Mouse (Mus musculus): ENCODE measurements at regions not wholly inside any gene's neighbourhood (a gene's known extent, or its start where the extent isn't known, plus 50 kb on each side); places are given as distances from the start of the nearest gene placed in this dataset.

DNA sequence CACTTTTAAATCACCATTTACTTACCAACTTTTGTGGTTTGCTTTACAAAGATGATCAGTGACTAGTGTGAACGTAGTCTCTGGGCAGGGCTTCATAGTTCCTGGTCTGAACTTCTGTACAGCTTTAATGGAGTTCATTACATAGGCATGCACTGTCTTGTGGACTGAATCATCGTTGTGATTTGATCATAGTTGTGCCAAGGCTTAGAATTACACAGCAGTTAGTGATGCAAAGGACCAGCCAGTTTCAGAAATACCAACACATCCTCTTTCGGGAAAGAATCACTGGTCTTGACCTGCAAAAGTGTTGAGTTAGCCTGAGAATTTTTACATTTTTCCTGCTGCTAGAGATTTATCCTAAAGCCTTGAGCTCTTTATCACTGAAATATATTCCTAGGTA, 222.3 kb upstream of the Marcks start:
- H3K27me3 ChIP-seq (ENCODE audit: control insufficient read depth in 1 of 2, insufficient read depth in 2 of 2, low read length in 2 of 2) = no peaks in the 10 kb centered on the region
- TF ChIP-seq MXI1 (IDR thresholded peaks at IDR 0.05; ENCODE audit: low read depth, low read length) = no peak
- TF ChIP-seq USF1 (IDR thresholded peaks at IDR 0.05; ENCODE audit: low read depth, low read length) = no peak
- TF ChIP-seq JUND (IDR thresholded peaks at IDR 0.05; ENCODE audit: low read depth, low read length) = no peak
- no peak for TF ChIP-seq ZNF384 (IDR thresholded peaks at IDR 0.05; ENCODE audit: low read depth, low read length)
- TF ChIP-seq TAL1 (IDR thresholded peaks at IDR 0.05; ENCODE audit: low read length) = no peak
- no peak for TF ChIP-seq ZMIZ1 (IDR thresholded peaks at IDR 0.05; ENCODE audit: low read depth, low read length)
- TF ChIP-seq E2F4 (IDR thresholded peaks at IDR 0.05; ENCODE audit: borderline replicate concordance, low read depth, low read length) = no peak
- no peak for TF ChIP-seq SMC3 (IDR thresholded peaks at IDR 0.05; ENCODE audit: low read depth, low read length)
- no peak for TF ChIP-seq MAX (IDR thresholded peaks at IDR 0.05; ENCODE audit: low read length)
- TF ChIP-seq POLR2AphosphoS2 (IDR thresholded peaks at IDR 0.05; ENCODE audit: low read length) = no peak
- TF ChIP-seq SIN3A (IDR thresholded peaks at IDR 0.05; ENCODE audit: low read length) = no peak
- TF ChIP-seq MYC (IDR thresholded peaks at IDR 0.05; ENCODE audit: low read depth, low read length) = no peak
- TF ChIP-seq POLR2AphosphoS5 (IDR thresholded peaks at IDR 0.05; ENCODE audit: borderline replicate concordance, low read depth, low read length) = no peak
- no peak for TF ChIP-seq GABPA (IDR thresholded peaks at IDR 0.05; ENCODE audit: low read depth, low read length)
- no peak for TF ChIP-seq CHD2 (IDR thresholded peaks at IDR 0.05; ENCODE audit: low read length)
- no peak overlapping the region for H3K4me3 ChIP-seq (ENCODE audit: control insufficient read depth in 1 of 2, insufficient read depth in 1 of 2, low read depth in 2 of 2, low read length in 2 of 2)
- H3K27ac ChIP-seq (ENCODE audit: control insufficient read depth, low read depth, low read length) = no peak overlapping the region
- H3K36me3 ChIP-seq (ENCODE audit: control insufficient read depth in 1 of 2, insufficient read depth in 2 of 2, low read length in 2 of 2) = no peaks in the 10 kb centered on the region
- H3K9ac ChIP-seq (ENCODE audit: control insufficient read depth, low read depth, low read length, poor library complexity, severe bottlenecking) = no peak overlapping the region
- H3K79me2 ChIP-seq (ENCODE audit: control insufficient read depth, insufficient read depth, low read length, poor library complexity) = no peaks in the 10 kb centered on the region
- no peaks in the 10 kb centered on the region for H3K9me3 ChIP-seq (replicated peaks; ENCODE audit: insufficient read depth, low read length)
- no peaks in the 10 kb centered on the region for H3K4me1 ChIP-seq (ENCODE audit: control insufficient read depth in 1 of 2, insufficient read depth in 2 of 2, low read length in 2 of 2)
- no peak for DNase-seq (ENCODE audit: low read depth, low spot score)

DNA sequence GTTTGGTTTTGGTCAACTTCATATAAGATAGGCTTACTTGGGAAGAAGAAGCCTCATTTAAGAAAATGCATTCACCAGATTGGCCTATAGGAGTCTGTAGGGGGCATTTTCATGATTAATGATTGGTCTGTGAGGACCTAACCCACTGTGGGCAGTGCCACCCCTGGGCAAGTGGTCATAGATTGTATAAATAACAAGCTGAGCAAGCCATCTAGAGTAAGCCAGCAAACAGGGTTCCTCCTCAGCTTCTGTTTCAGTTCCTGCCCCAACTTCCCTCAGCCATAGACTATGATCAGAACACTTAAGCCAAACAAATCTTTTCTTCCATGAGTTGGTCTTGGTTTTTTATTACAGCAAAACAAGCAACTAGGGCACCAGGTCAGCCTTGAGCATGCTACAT, 220.2 kb upstream of the Marcks start:
- no peak overlapping the region for H3K27ac ChIP-seq (ENCODE audit: control insufficient read depth, low read depth, low read length)
- no peak overlapping the region for H3K4me3 ChIP-seq (ENCODE audit: control insufficient read depth in 1 of 2, insufficient read depth in 1 of 2, low read depth in 2 of 2, low read length in 2 of 2)
- no peaks in the 10 kb centered on the region for H3K4me1 ChIP-seq (ENCODE audit: control insufficient read depth in 1 of 2, insufficient read depth in 2 of 2, low read length in 2 of 2)
- no peaks in the 10 kb centered on the region for H3K36me3 ChIP-seq (ENCODE audit: control insufficient read depth in 1 of 2, insufficient read depth in 2 of 2, low read length in 2 of 2)
- TF ChIP-seq MAX (IDR thresholded peaks at IDR 0.05; ENCODE audit: low read length) (no peak), JUND (IDR thresholded peaks at IDR 0.05; ENCODE audit: low read depth, low read length) (no peak), GABPA (IDR thresholded peaks at IDR 0.05; ENCODE audit: low read depth, low read length) (no peak), CHD2 (IDR thresholded peaks at IDR 0.05; ENCODE audit: low read length) (no peak), ELF1 (IDR thresholded peaks at IDR 0.05; ENCODE audit: low read depth, low read length) (no peak), NELFE (IDR thresholded peaks at IDR 0.05; ENCODE audit: low read depth, low read length) (no peak), USF1 (IDR thresholded peaks at IDR 0.05; ENCODE audit: low read depth, low read length) (no peak), EP300 (IDR thresholded peaks at IDR 0.05; ENCODE audit: low read depth in 1 of 2, low read length in 2 of 2) (no peak), MEF2A (IDR thresholded peaks at IDR 0.05; ENCODE audit: extremely low read depth, insufficient replicate concordance, low read depth, low read length, poor library complexity, severe bottlenecking) (no peak), SMC3 (IDR thresholded peaks at IDR 0.05; ENCODE audit: low read depth, low read length) (no peak), BHLHE40 (IDR thresholded peaks at IDR 0.05; ENCODE audit: borderline replicate concordance, low read depth, low read length) (no peak), ZKSCAN1 (IDR thresholded peaks at IDR 0.05; ENCODE audit: low read depth, low read length) (no peak), MYC (IDR thresholded peaks at IDR 0.05; ENCODE audit: low read depth, low read length) (no peak), ETS1 (IDR thresholded peaks at IDR 0.05; ENCODE audit: low read depth, low read length) (no peak), TCF12 (IDR thresholded peaks at IDR 0.05; ENCODE audit: low read depth, low read length) (no peak), HCFC1 (IDR thresholded peaks at IDR 0.05; ENCODE audit: low read depth, low read length) (no peak), NRF1 (IDR thresholded peaks at IDR 0.05; ENCODE audit: insufficient read depth, low read depth, low read length, poor library complexity, severe bottlenecking) (no peak), CHD1 (IDR thresholded peaks at IDR 0.05; ENCODE audit: low read depth, low read length) (no peak), GATA1 (IDR thresholded peaks at IDR 0.05; ENCODE audit: low read depth, low read length) (no peak)
- H3K9ac ChIP-seq (ENCODE audit: control insufficient read depth, low read depth, low read length, poor library complexity, severe bottlenecking) = no peak overlapping the region
- H3K9me3 ChIP-seq (replicated peaks; ENCODE audit: insufficient read depth, low read length) = no peaks in the 10 kb centered on the region
- no peaks in the 10 kb centered on the region for H3K27me3 ChIP-seq (ENCODE audit: control insufficient read depth in 1 of 2, insufficient read depth in 2 of 2, low read length in 2 of 2)
- DNase-seq (ENCODE audit: low read depth, low spot score) = no peak
- no peaks in the 10 kb centered on the region for H3K79me2 ChIP-seq (ENCODE audit: control insufficient read depth, insufficient read depth, low read length, poor library complexity)
